Mouse (Mus musculus): ENCODE measurements around the gene Pp2d1. TPM values are rescaled to one million over a fixed set of nuclear protein-coding genes. Genes with fewer than 3 reads are reported as not detected.

Gene Pp2d1
- polyA plus RNA-seq, 1 experiment = not detected

GRCm38 (mm10) chr17:53582026-53582585 lies 42.9 kb upstream of the Pp2d1 start:
- H3K9me3 ChIP-seq (replicated peaks; ENCODE audit: control insufficient read depth, insufficient read depth, low read length, poor library complexity, severe bottlenecking) = no peaks in the 10 kb centered on the region
- no peaks in the 10 kb centered on the region for H3K36me3 ChIP-seq (ENCODE audit: control insufficient read depth, insufficient read depth, low read length, poor library complexity, severe bottlenecking)
- no peak overlapping the region for H3K4me3 ChIP-seq (ENCODE audit: low read depth, low read length)
- peaks cover 6% of the 10 kb centered on the region for H3K4me1 ChIP-seq (ENCODE audit: control insufficient read depth, insufficient read depth, low read length)
- no peak for TF ChIP-seq POLR2A (IDR thresholded peaks at IDR 0.05; ENCODE audit: insufficient read depth, low read length)
- no peak for TF ChIP-seq EP300 (IDR thresholded peaks at IDR 0.05; ENCODE audit: insufficient read depth, low read depth, low read length)
- TF ChIP-seq CTCF (IDR thresholded peaks at IDR 0.05; ENCODE audit: low read depth, low read length) = no peak
- H3K27me3 ChIP-seq (ENCODE audit: control insufficient read depth, insufficient read depth, low read length, poor library complexity, severe bottlenecking) = no peaks in the 10 kb centered on the region
- H3K9ac ChIP-seq (ENCODE audit: low read depth, poor library complexity, severe bottlenecking) = 0 out of 2 replicates have a peak overlapping the region, but pooled peaks have one; percentile 24
- peak overlapping the region; percentile 82 for H3K27ac ChIP-seq (ENCODE audit: insufficient read depth, low read length)

- peaks cover 6% of the 10 kb centered on the region for H3K4me1 ChIP-seq (ENCODE audit: control insufficient read depth, insufficient read depth, low read length)
These were observed 41.0 kb upstream of the Pp2d1 start for GRCm38 (mm10) chr17:53580237-53580636.

GRCm38 (mm10) chr17:53579612-53580011 lies 40.4 kb upstream of the Pp2d1 start:
- no peaks in the 10 kb centered on the region for H3K9me3 ChIP-seq (replicated peaks; ENCODE audit: control insufficient read depth, insufficient read depth, low read length, poor library complexity, severe bottlenecking)
- H3K4me1 ChIP-seq (ENCODE audit: control insufficient read depth, insufficient read depth, low read length) = peaks cover 6% of the 10 kb centered on the region
- no peaks in the 10 kb centered on the region for H3K27me3 ChIP-seq (ENCODE audit: control insufficient read depth, insufficient read depth, low read length, poor library complexity, severe bottlenecking)
- TF ChIP-seq CTCF (IDR thresholded peaks at IDR 0.05; ENCODE audit: low read depth, low read length) (no peak), POLR2A (IDR thresholded peaks at IDR 0.05; ENCODE audit: insufficient read depth, low read length) (no peak), EP300 (IDR thresholded peaks at IDR 0.05; ENCODE audit: insufficient read depth, low read depth, low read length) (no peak)
- peak overlapping the region; percentile 54; the same call in 1 of the 2 replicates for H3K27ac ChIP-seq (ENCODE audit: insufficient read depth, low read length)
- no peak overlapping the region for H3K4me3 ChIP-seq (ENCODE audit: low read depth, low read length)
- no peak overlapping the region for H3K9ac ChIP-seq (ENCODE audit: low read depth, poor library complexity, severe bottlenecking)
- H3K36me3 ChIP-seq (ENCODE audit: control insufficient read depth, insufficient read depth, low read length, poor library complexity, severe bottlenecking) = peaks cover 2% of the 10 kb centered on the region; the same call in 1 of the 2 replicates

More at GRCm38 (mm10) chr17:53580237-53580636, 41.0 kb upstream of the Pp2d1 start:
- H3K36me3 ChIP-seq (ENCODE audit: control insufficient read depth, insufficient read depth, low read length, poor library complexity, severe bottlenecking) = peaks cover 2% of the 10 kb centered on the region; the same call in 1 of the 2 replicates
- H3K27ac ChIP-seq (ENCODE audit: insufficient read depth, low read length) = no peak overlapping the region
- H3K4me3 ChIP-seq (ENCODE audit: low read depth, low read length) = no peak overlapping the region
- H3K9ac ChIP-seq (ENCODE audit: low read depth, poor library complexity, severe bottlenecking) = no peak overlapping the region
- no peak for TF ChIP-seq POLR2A (IDR thresholded peaks at IDR 0.05; ENCODE audit: insufficient read depth, low read length)
- TF ChIP-seq CTCF (IDR thresholded peaks at IDR 0.05; ENCODE audit: low read depth, low read length) = no peak
- TF ChIP-seq EP300 (IDR thresholded peaks at IDR 0.05; ENCODE audit: insufficient read depth, low read depth, low read length) = no peak
- H3K9me3 ChIP-seq (replicated peaks; ENCODE audit: control insufficient read depth, insufficient read depth, low read length, poor library complexity, severe bottlenecking) = no peaks in the 10 kb centered on the region
- no peaks in the 10 kb centered on the region for H3K27me3 ChIP-seq (ENCODE audit: control insufficient read depth, insufficient read depth, low read length, poor library complexity, severe bottlenecking)

GRCm38 (mm10) chr17:53578776-53579175 lies 39.5 kb upstream of the Pp2d1 start:
- H3K4me1 ChIP-seq (ENCODE audit: control insufficient read depth, insufficient read depth, low read length) = peaks cover 6% of the 10 kb centered on the region
- 0 out of 2 replicates have a peak overlapping the region, but pooled peaks have one; percentile 20 for H3K4me3 ChIP-seq (ENCODE audit: low read depth, low read length)
- H3K36me3 ChIP-seq (ENCODE audit: control insufficient read depth, insufficient read depth, low read length, poor library complexity, severe bottlenecking) = peaks cover 2% of the 10 kb centered on the region; the same call in 1 of the 2 replicates
- no peak overlapping the region for H3K9ac ChIP-seq (ENCODE audit: low read depth, poor library complexity, severe bottlenecking)
- TF ChIP-seq CTCF (IDR thresholded peaks at IDR 0.05; ENCODE audit: low read depth, low read length) (no peak), POLR2A (IDR thresholded peaks at IDR 0.05; ENCODE audit: insufficient read depth, low read length) (no peak), EP300 (IDR thresholded peaks at IDR 0.05; ENCODE audit: insufficient read depth, low read depth, low read length) (peak; percentile 48; the same call in 1 of the 2 replicates)
- peak overlapping the region; percentile 13 for H3K27ac ChIP-seq (ENCODE audit: insufficient read depth, low read length)
- H3K9me3 ChIP-seq (replicated peaks; ENCODE audit: control insufficient read depth, insufficient read depth, low read length, poor library complexity, severe bottlenecking) = no peaks in the 10 kb centered on the region
- H3K27me3 ChIP-seq (ENCODE audit: control insufficient read depth, insufficient read depth, low read length, poor library complexity, severe bottlenecking) = no peaks in the 10 kb centered on the region

- Histone ChIP-seq H3K27me3 (ENCODE audit: control insufficient read depth, insufficient read depth, low read length, poor library complexity, severe bottlenecking) (no peaks in the 10 kb centered on the region), H3K9ac (ENCODE audit: low read depth, poor library complexity, severe bottlenecking) (no peak overlapping the region), H3K4me3 (ENCODE audit: low read depth, low read length) (no peak overlapping the region), H3K9me3 (replicated peaks; ENCODE audit: control insufficient read depth, insufficient read depth, low read length, poor library complexity, severe bottlenecking) (no peaks in the 10 kb centered on the region), H3K27ac (ENCODE audit: insufficient read depth, low read length) (peak overlapping the region; percentile 13; the same call in 1 of the 2 replicates), H3K36me3 (ENCODE audit: control insufficient read depth, insufficient read depth, low read length, poor library complexity, severe bottlenecking) (peaks cover 2% of the 10 kb centered on the region; the same call in 1 of the 2 replicates), H3K4me1 (ENCODE audit: control insufficient read depth, insufficient read depth, low read length) (peaks cover 7% of the 10 kb centered on the region)
- no peak for TF ChIP-seq POLR2A (IDR thresholded peaks at IDR 0.05; ENCODE audit: insufficient read depth, low read length)
- TF ChIP-seq CTCF (IDR thresholded peaks at IDR 0.05; ENCODE audit: low read depth, low read length) = no peak
- TF ChIP-seq EP300 (IDR thresholded peaks at IDR 0.05; ENCODE audit: insufficient read depth, low read depth, low read length) = no peak
These were observed 39.0 kb upstream of the Pp2d1 start for GRCm38 (mm10) chr17:53578249-53578648.

GRCm38 (mm10) chr17:53577754-53578153 lies 38.5 kb upstream of the Pp2d1 start:
- Histone ChIP-seq H3K9me3 (replicated peaks; ENCODE audit: control insufficient read depth, insufficient read depth, low read length, poor library complexity, severe bottlenecking) (no peaks in the 10 kb centered on the region), H3K36me3 (ENCODE audit: control insufficient read depth, insufficient read depth, low read length, poor library complexity, severe bottlenecking) (peaks cover 2% of the 10 kb centered on the region; the same call in 1 of the 2 replicates), H3K4me3 (ENCODE audit: low read depth, low read length) (no peak overlapping the region), H3K9ac (ENCODE audit: low read depth, poor library complexity, severe bottlenecking) (no peak overlapping the region), H3K27me3 (ENCODE audit: control insufficient read depth, insufficient read depth, low read length, poor library complexity, severe bottlenecking) (no peaks in the 10 kb centered on the region), H3K4me1 (ENCODE audit: control insufficient read depth, insufficient read depth, low read length) (peaks cover 8% of the 10 kb centered on the region), H3K27ac (ENCODE audit: insufficient read depth, low read length) (no peak overlapping the region)
- TF ChIP-seq POLR2A (IDR thresholded peaks at IDR 0.05; ENCODE audit: insufficient read depth, low read length) (no peak), EP300 (IDR thresholded peaks at IDR 0.05; ENCODE audit: insufficient read depth, low read depth, low read length) (no peak), CTCF (IDR thresholded peaks at IDR 0.05; ENCODE audit: low read depth, low read length) (no peak)

Data from ES-Bruce4 (cell line).